Mouse (Mus musculus) left cerebral cortex, postnatal 36 days (tissue): Measurements from ENCODE around the gene Tnr. TPM values are rescaled to one million over a fixed set of nuclear protein-coding genes. Genes with fewer than 3 reads are reported as not detected.

Source experiments
- DNase-seq, 2 experiments: peaks; one replicate each; pipeline ENCODE4 v3.0.0; 2021 to 2022; ENCODE audit warnings: low spot score in 2 of 2, mixed read lengths in 1 of 2
- intact Hi-C: fragments of 180-260 bp; cut with DNase I; formaldehyde crosslinking; loops from one replicate; pipeline ENCODE4 v1.15.1; 2025
- total RNA-seq, 2 experiments: library from RNA; stranded (reverse); gene quantifications; 2 replicates each; pipeline ENCODE4 v1.2.3; 2021

Gene Tnr
- total RNA-seq, 2 experiments from 2014 or later, result 124 to 141 TPM

DNA sequence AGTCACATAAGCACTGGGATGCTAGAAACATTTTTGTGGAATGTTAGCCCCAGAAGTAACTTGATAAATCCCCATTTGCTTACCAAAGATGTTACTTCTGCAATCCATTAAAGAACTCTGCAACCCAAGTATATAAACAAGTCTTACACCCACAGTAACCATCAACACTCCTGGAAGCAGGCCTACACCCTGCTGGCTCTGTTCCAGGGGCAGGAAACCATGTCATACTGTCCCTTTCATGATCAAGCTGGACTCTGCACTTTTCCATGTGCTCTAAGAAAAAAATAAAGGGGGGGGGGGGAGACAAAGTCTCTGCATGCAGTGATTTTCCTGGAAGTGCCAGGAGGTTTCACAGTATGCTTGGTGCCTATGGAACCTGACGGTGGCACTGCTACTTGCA, 456.8 kb downstream of the Tnr start:
- DNase-seq, result no peak
- intact Hi-C loops, result no loop called here
